Comparison of ENCODE assay signal across 18 mouse cellular contexts in the genomic region with DNA sequence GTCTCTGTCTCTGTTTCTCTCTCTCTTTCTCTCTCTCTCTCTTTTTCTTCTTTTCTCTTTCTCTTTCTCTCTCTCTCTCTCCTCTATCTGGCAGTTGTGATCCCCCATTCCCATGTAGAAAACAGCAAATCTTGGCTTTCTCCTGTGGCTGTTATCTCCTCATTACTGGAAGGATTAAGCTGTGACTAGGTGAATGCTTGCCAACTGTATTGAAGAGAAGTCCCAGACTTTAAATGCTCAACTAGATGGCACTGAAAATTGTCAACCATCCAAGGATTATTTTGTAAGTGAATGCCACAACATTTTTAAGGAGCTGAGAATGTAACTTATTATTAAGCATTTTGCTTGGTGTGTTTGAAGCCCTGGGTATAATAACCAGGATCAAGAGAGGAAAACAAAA.
"Had no signal": no experiment of that assay in that cellular context is flagged by ENCODE, and none has a peak within 500 bp of the region (broad histone marks: within the 10 kb centered on the region; RNA-seq: fewer than 3 reads in every experiment).

No protein-coding gene starts in this region.

- H3K36me3 ChIP-seq: lung, embryonic 15.5 days; midbrain, embryonic 12.5 days; neural tube, embryonic 13.5 days; stomach, embryonic 15.5 days had no signal

- H3K4me1 ChIP-seq: lung, embryonic 15.5 days; megakaryocyte, embryonic 14.5 days; midbrain, embryonic 12.5 days; neural tube, embryonic 13.5 days; stomach, embryonic 15.5 days had no signal

- H3K27me3 ChIP-seq: lung, embryonic 15.5 days; megakaryocyte, embryonic 14.5 days; midbrain, embryonic 12.5 days; neural tube, embryonic 13.5 days; stomach, embryonic 15.5 days had no signal

- H3K9ac ChIP-seq: lung, embryonic 15.5 days; midbrain, embryonic 12.5 days; neural tube, embryonic 13.5 days; stomach, embryonic 15.5 days had no signal

- H3K4me3 ChIP-seq: lung, embryonic 15.5 days; megakaryocyte, embryonic 14.5 days; midbrain, embryonic 12.5 days; myocyte; neural tube, embryonic 13.5 days; stomach, embryonic 15.5 days had no signal

- H3K27ac ChIP-seq: lung, embryonic 15.5 days; macrophage; midbrain, embryonic 12.5 days; neural tube, embryonic 13.5 days; stomach, embryonic 15.5 days; stomach, postnatal 0 days had no signal

- DNase-seq: lung, adult 2 months; lung, postnatal 14 days; lung, postnatal 36 days; midbrain, embryonic 14.5 days; right cerebral cortex, postnatal 14 days; thymus, adult 2 months; thymus, postnatal 25 days; thymus, postnatal 4 days had no signal

- ATAC-seq: lung, postnatal 0 days; midbrain, embryonic 16.5 days had no signal

- H3K9me3 ChIP-seq: lung, embryonic 15.5 days; megakaryocyte, embryonic 14.5 days; midbrain, embryonic 12.5 days; neural tube, embryonic 13.5 days; stomach, embryonic 15.5 days had no signal

- H3K4me2 ChIP-seq: lung, embryonic 15.5 days; midbrain, embryonic 12.5 days; neural tube, embryonic 13.5 days; stomach, embryonic 15.5 days had no signal
